Mouse (Mus musculus): Measurements from ENCODE around the gene Gm29666. TPM values are rescaled to one million over a fixed set of nuclear protein-coding genes. Genes with fewer than 3 reads are reported as not detected.

Gm29666 gene
- total RNA-seq, 2 experiments from 2014 or later: 0.19 to 0.34 TPM

- DNase-seq: no peak
Observed at GRCm38 (mm10) chr15:84903843-84904385, 15.9 kb downstream of the Gm29666 start.

DNA sequence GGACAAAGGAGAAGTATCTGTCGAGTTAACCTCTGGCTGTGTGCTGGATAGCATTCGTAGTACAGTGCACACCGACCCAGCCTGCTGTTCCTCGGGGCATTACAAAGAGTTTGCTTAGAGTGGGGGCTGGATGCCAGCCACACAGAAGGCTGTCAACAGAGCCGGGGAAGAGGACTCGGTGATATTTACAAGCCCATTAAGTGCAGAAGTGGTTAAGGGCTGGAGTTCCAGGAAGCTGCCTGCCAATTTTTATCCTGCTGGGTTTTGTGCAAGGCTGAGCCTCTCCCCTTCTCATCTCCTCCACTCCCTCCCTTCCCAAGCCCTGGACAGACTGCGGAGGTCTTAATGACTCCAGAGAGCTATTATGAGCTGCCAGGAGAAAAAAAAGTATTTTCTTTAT lies 21.8 kb downstream of the Gm29666 start:
- peak; percentile 14 for DNase-seq

GRCm38 (mm10) chr15:84896664-84897063 lies 23.2 kb downstream of the Gm29666 start:
- DNase-seq: no peak

DNA sequence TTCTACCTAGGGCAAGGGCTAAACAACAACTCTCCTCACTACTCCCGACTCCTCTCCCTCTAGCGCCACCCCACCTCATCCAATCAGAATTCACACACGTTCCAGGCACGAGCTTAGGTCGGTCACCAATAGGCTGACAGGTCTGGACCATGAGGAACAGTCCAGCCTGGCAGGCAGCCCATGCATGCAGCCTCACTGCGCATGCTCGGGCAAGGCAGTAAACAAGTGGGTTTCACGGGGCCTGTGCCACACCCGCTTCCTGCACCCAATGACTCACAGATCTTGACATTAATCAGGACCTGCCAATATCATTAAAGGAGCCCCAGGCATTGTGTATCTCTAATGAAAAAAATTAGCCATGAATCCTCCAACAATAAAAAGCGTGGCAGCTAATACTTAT lies 23.6 kb downstream of the Gm29666 start:
- DNase-seq: peak; percentile 13

- DNase-seq: peak; percentile 78
Observed at GRCm38 (mm10) chr15:84891658-84892057, 28.2 kb downstream of the Gm29666 start.

GRCm38 (mm10) chr15:84891246-84891645 lies 28.6 kb downstream of the Gm29666 start:
- DNase-seq: no peak

DNA sequence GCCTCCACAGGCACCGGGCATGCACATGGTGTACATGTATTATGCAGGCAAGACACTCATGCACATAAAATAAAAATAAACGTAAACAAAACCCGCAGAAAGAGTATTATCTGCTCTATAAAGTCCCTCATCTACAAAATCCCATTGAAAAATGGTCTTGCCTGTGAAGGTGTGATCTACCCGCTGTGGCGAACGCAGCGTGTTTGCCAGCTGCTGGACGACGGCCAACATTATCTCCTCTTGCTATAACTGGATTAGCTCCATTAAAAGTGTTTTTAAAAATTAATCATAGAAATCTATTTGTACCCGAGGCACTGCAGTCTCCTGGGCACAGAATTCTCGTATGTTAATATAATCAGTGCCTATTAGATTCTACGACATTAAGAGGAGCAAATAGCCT lies 31.8 kb downstream of the Gm29666 start:
- DNase-seq: no peak

GRCm38 (mm10) chr15:84877029-84877815 lies 42.6 kb downstream of the Gm29666 start:
- DNase-seq: no peak

- no peak for DNase-seq
Observed at GRCm38 (mm10) chr15:84873867-84874266, 46.0 kb downstream of the Gm29666 start.

- DNase-seq: no peak
Observed at GRCm38 (mm10) chr15:84873079-84873478, 46.8 kb downstream of the Gm29666 start.

DNA sequence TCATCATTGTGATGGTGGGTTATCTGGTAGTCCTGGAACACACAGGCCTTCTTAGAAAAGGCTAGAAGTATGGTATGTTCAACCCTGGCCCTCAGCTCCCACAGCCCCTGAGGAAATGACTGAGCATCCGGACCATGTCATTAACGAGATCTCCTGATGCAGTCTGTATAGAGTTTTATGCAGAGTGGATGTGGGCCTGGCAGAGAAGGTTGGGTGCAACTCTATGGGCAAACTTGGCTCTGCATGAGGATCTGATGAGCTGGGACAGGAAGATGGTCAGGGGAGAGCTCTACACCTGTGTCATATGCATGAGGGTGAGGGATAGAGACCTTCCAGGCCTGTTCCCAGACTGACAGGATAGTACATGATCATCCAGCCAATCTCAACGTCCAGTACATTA lies 48.0 kb downstream of the Gm29666 start:
- no peak for DNase-seq

DNA sequence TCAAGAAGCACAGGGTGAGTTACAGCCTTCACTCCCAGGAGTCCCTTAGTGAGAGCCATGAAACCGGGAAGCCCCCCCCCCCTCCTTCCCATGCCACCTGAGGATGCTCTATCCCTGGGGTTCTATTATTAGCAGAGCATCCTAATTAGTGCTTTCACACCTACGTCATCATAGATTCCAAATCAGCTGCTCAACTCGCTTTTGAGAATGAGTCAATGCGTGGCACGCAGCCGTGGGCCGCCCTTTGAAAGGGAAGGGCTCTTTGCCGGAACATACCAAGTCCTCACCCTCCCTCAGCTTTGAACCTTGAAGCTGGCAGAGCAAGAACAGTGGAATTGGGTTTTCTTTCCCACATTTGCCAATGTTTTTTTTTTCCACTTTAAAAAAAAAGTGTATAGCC lies 57.9 kb downstream of the Gm29666 start:
- DNase-seq: no peak

Small RNAs within 50 kb of the gene (microRNA-seq; reads per million reads assigned to microRNA genes)
- gene Mir1249: 54.2 to 59.5 reads per million in 2 experiments

Other genes with a start within 250 kb of the Gm29666 start
- gene Arhgap8, start 200.0 kb downstream of the Gm29666 start, total RNA-seq (2021): 1 to 10 TPM; 3.8 to 4.0 TPM
- gene Phf21b, start 64.0 kb downstream of the Gm29666 start, total RNA-seq (2021): 1 to 10 TPM in 1 of 2 experiments, under 1 TPM in 1; 0.68 to 1.5 TPM
- 10 to 100 TPM; 27.7 to 27.8 TPM for gene Nup50, start 3.4 kb upstream of the Gm29666 start, total RNA-seq (2021)
- gene 5031439G07Rik, start 68.5 kb upstream of the Gm29666 start, total RNA-seq (2021): 10 to 100 TPM; 22.2 to 23.8 TPM
- not detected for gene Upk3a, start 97.1 kb upstream of the Gm29666 start, total RNA-seq (2021)
- gene Fam118a, start 108.9 kb upstream of the Gm29666 start, total RNA-seq (2021): 10 to 100 TPM; 14.6 to 14.9 TPM
- under 1 TPM; 0.11 to 0.12 TPM for gene Smc1b, start 211.9 kb upstream of the Gm29666 start, total RNA-seq (2021)
- gene Ribc2, start 212.0 kb upstream of the Gm29666 start, total RNA-seq (2021): not detected